Mouse (Mus musculus) urinary bladder, postnatal 4 days (tissue): ENCODE data around the gene Crtc3.

ENCODE experiments used
- DNase-seq, 2 experiments: peaks; one replicate each; pipeline ENCODE4 v3.0.0; 2021 to 2022; ENCODE audit warnings: low spot score in 2 of 2

Crtc3 gene

GRCm38 (mm10) chr7:80598436-80598985 is 90.2 kb downstream of the Crtc3 start:
- DNase-seq, result no peak

GRCm38 (mm10) chr7:80597900-80598299 is 90.8 kb downstream of the Crtc3 start:
- no peak for DNase-seq

- no peak for DNase-seq
These were observed 99.5 kb downstream of the Crtc3 start for GRCm38 (mm10) chr7:80589054-80589746.

- no peak for DNase-seq
These were observed 101.0 kb downstream of the Crtc3 start for GRCm38 (mm10) chr7:80587684-80588083.

GRCm38 (mm10) chr7:80586681-80587660 is 101.7 kb downstream of the Crtc3 start:
- no peak for DNase-seq

- no peak for DNase-seq
These were observed 102.5 kb downstream of the Crtc3 start for GRCm38 (mm10) chr7:80586161-80586560.

- no peak for DNase-seq
These were observed 103.3 kb downstream of the Crtc3 start for GRCm38 (mm10) chr7:80585380-80585779.

- no peak for DNase-seq
These were observed 104.7 kb downstream of the Crtc3 start for GRCm38 (mm10) chr7:80583981-80584380.

- DNase-seq, result no peak
These were observed 105.7 kb downstream of the Crtc3 start for GRCm38 (mm10) chr7:80582821-80583451.

- no peak for DNase-seq
These were observed 108.3 kb downstream of the Crtc3 start for GRCm38 (mm10) chr7:80580368-80580767.

- DNase-seq, result no peak
These were observed 111.2 kb downstream of the Crtc3 start for GRCm38 (mm10) chr7:80577417-80577980.

- no peak for DNase-seq
These were observed 112.1 kb downstream of the Crtc3 start for GRCm38 (mm10) chr7:80576626-80577025.

GRCm38 (mm10) chr7:80575750-80576149 is 112.9 kb downstream of the Crtc3 start:
- DNase-seq, result no peak

GRCm38 (mm10) chr7:80573076-80573475 is 115.6 kb downstream of the Crtc3 start:
- DNase-seq, result no peak

GRCm38 (mm10) chr7:80567982-80568381 is 120.7 kb downstream of the Crtc3 start:
- no peak for DNase-seq

GRCm38 (mm10) chr7:80561931-80562330 is 126.7 kb downstream of the Crtc3 start:
- no peak for DNase-seq

GRCm38 (mm10) chr7:80561271-80561670 is 127.4 kb downstream of the Crtc3 start:
- no peak for DNase-seq

GRCm38 (mm10) chr7:80558572-80558971 is 130.1 kb downstream of the Crtc3 start:
- peak in 1 of 2 experiments; percentile 43 for DNase-seq

GRCm38 (mm10) chr7:80558101-80558500 is 130.6 kb downstream of the Crtc3 start:
- no peak for DNase-seq

GRCm38 (mm10) chr7:80557161-80557560 is 131.5 kb downstream of the Crtc3 start:
- DNase-seq, result no peak

GRCm38 (mm10) chr7:80556166-80556565 is 132.5 kb downstream of the Crtc3 start:
- peak in 1 of 2 experiments; percentile 29 for DNase-seq

GRCm38 (mm10) chr7:80555146-80555545 is 133.5 kb downstream of the Crtc3 start:
- DNase-seq, result no peak
